10 mouse cellular contexts compared by ENCODE assay signal in the genomic region with DNA sequence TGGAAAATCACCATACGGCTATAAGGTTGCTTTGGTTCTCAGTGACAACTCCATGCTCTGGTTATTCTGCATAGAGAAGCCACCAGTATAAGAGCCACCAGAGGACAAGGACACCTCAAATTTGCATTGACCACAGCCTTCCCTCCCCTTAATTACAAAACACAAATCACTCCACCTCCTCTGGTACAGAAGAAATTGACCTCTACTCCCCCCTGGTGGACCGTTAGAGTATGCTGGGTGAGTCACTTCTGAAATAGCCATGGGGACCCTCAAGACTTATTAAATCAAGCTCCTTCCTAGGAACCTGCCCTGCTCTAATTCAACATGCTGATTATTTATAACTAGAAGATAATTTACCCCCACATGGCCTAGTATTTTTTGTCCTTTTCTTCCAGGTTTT.
DNase-seq lines count a peak whose midpoint lies in the region; ATAC-seq and TF ChIP-seq lines count a peak whose summit lies in the region.
"Had no signal": no experiment of that assay in that cellular context is flagged by ENCODE, and none has a peak within 500 bp of the region (broad histone marks: within the 10 kb centered on the region; RNA-seq: fewer than 3 reads in every experiment).

No protein-coding gene starts in this region.

- H3K36me3 ChIP-seq in liver, postnatal 0 days (replicated peaks; ENCODE audit: insufficient read depth, low read length): no peaks in the 10 kb centered on the region
- H3K36me3 ChIP-seq in liver, embryonic 12.5 days: no peaks in the 10 kb centered on the region
- H3K36me3 ChIP-seq: heart, embryonic 13.5 days; midbrain, embryonic 12.5 days had no signal

- peak; percentile 58 for ATAC-seq in frontal cortex, adult (ENCODE audit: low TSS enrichment)
- ATAC-seq in liver, postnatal 0 days: no peak
- ATAC-seq in liver, embryonic 12.5 days: no peak

- no peaks in the 10 kb centered on the region for H3K9me3 ChIP-seq in liver, postnatal 0 days (ENCODE audit: low read length)
- H3K9me3 ChIP-seq in liver, embryonic 12.5 days (replicated peaks): no peaks in the 10 kb centered on the region
- H3K9me3 ChIP-seq: heart, embryonic 13.5 days; midbrain, embryonic 12.5 days had no signal

- 39% methylated on average over 2 of the region's 2 CpGs for WGBS in liver, postnatal 0 days (ENCODE audit: insufficient replicate concordance)
- 44% methylated on average over 2 of the region's 2 CpGs for WGBS in liver, embryonic 12.5 days (ENCODE audit: insufficient replicate concordance)

- no peak overlapping the region for H3K9ac ChIP-seq in liver, postnatal 0 days (replicated peaks)
- H3K9ac ChIP-seq in liver, embryonic 12.5 days: no peak overlapping the region
- H3K9ac ChIP-seq: heart, embryonic 13.5 days; midbrain, embryonic 12.5 days had no signal

- no peak overlapping the region for H3K4me2 ChIP-seq in liver, postnatal 0 days (ENCODE audit: low read depth, low read length)
- no peak overlapping the region for H3K4me2 ChIP-seq in liver, embryonic 12.5 days
- H3K4me2 ChIP-seq: heart, embryonic 13.5 days; midbrain, embryonic 12.5 days had no signal

- no peaks in the 10 kb centered on the region for H3K4me1 ChIP-seq in liver, postnatal 0 days (ENCODE audit: insufficient read depth)
- no peaks in the 10 kb centered on the region for H3K4me1 ChIP-seq in liver, embryonic 12.5 days

- H3K27ac ChIP-seq in liver, postnatal 0 days (ENCODE audit: low read depth): no peak overlapping the region
- no peak overlapping the region for H3K27ac ChIP-seq in liver, embryonic 12.5 days
- H3K27ac ChIP-seq: heart, embryonic 13.5 days; midbrain, embryonic 12.5 days had no signal

- TF ChIP-seq EP300 in liver, postnatal 0 days (IDR thresholded peaks at IDR 0.05; ENCODE audit: low read depth): no peak

- peak; percentile 57 for TF ChIP-seq CTCF in liver, postnatal 0 days (IDR thresholded peaks at IDR 0.05; ENCODE audit: low read depth)

- DNase-seq in frontal cortex, postnatal 25 days (ENCODE audit: low spot score in 2 of 2): no peak
- DNase-seq in liver, postnatal 0 days: no peak
- peak; percentile 5 to 10 for DNase-seq in adrenal gland, postnatal 36 days
- DNase-seq in lung, postnatal 36 days: peak; percentile 3
- DNase-seq in urinary bladder, adult 2 months (ENCODE audit: low spot score): no peak
- no peak for DNase-seq in urinary bladder, postnatal 4 days (ENCODE audit: low spot score in 2 of 2)

- no peaks in the 10 kb centered on the region for H3K27me3 ChIP-seq in liver, postnatal 0 days (ENCODE audit: insufficient read depth, low read length)
- no peaks in the 10 kb centered on the region for H3K27me3 ChIP-seq in liver, embryonic 12.5 days (replicated peaks)
- H3K27me3 ChIP-seq: heart, embryonic 13.5 days; midbrain, embryonic 12.5 days had no signal

- no peak overlapping the region for H3K4me3 ChIP-seq in liver, postnatal 0 days (ENCODE audit: low read depth, low read length)
- no peak overlapping the region for H3K4me3 ChIP-seq in liver, embryonic 12.5 days
- H3K4me3 ChIP-seq: heart, embryonic 13.5 days; midbrain, embryonic 12.5 days had no signal

Comparison
In these comparisons a context has a peak if more than half of its experiments do, and no peak if none do; other contexts are left out.
1. DNase-seq: peak in adrenal gland, postnatal 36 days (2 of 2) and lung, postnatal 36 days (single experiment); none in frontal cortex, postnatal 25 days (0 of 2), liver, postnatal 0 days (single experiment), urinary bladder, adult 2 months (single experiment) and urinary bladder, postnatal 4 days (0 of 2).